Mouse (Mus musculus) limb, embryonic 14.5 days (tissue): ENCODE results near the gene Vmn2r77. TPM values are rescaled to one million over a fixed set of nuclear protein-coding genes. Genes with fewer than 3 reads are reported as not detected.

Experiments
- ATAC-seq: fragments of 200-750 bp; cut with Nextera tagmentation; 2 replicates; pipeline ENCODE4 v1.8.0; 2017; ENCODE audit warnings: low read depth, moderate number of reproducible peaks, moderate TSS enrichment; ENCODE audit not compliant: low FRiP score
- DNase-seq: peaks from one replicate; pipeline ENCODE4 v3.0.0-alpha.2; 2015; ENCODE audit warnings: low spot score
- H3K27ac ChIP-seq: fragments of 300-500 bp; sonication (generic); replicated peaks from 2 replicates; pipeline ENCODE4 v1.5.1; 2014; ENCODE audit warnings: low read depth, mild to moderate bottlenecking, low read length, moderate library complexity, mixed read lengths
- H3K27me3 ChIP-seq: fragments of 300-500 bp; sonication (generic); 2 replicates; pipeline ENCODE4 v1.6.1; 2014; ENCODE audit warnings: low read length, mixed read lengths; ENCODE audit not compliant: control insufficient read depth, insufficient read depth
- H3K36me3 ChIP-seq: fragments of 300-500 bp; sonication (generic); 2 replicates; pipeline ENCODE4 v1.6.1; 2014; ENCODE audit warnings: mild to moderate bottlenecking, low read length, moderate library complexity, mixed read lengths; ENCODE audit not compliant: control insufficient read depth, insufficient read depth
- H3K4me1 ChIP-seq: fragments of 300-500 bp; sonication (generic); 2 replicates; pipeline ENCODE4 v1.6.1; 2014; ENCODE audit warnings: antibody characterized with exemption, low read length, mixed read lengths; ENCODE audit not compliant: control insufficient read depth, insufficient read depth
- H3K4me2 ChIP-seq: fragments of 300-500 bp; sonication (generic); replicated peaks from 2 replicates; pipeline ENCODE4 v1.6.1; 2014; ENCODE audit warnings: low read depth, mild to moderate bottlenecking, low read length, moderate library complexity; ENCODE audit not compliant: severe bottlenecking
- H3K4me3 ChIP-seq: fragments of 300-500 bp; sonication (generic); replicated peaks from 2 replicates; pipeline ENCODE4 v1.5.1; 2014; ENCODE audit warnings: low read length
- H3K9ac ChIP-seq: fragments of 300-500 bp; sonication (generic); 2 replicates; pipeline ENCODE4 v1.6.1; 2014; ENCODE audit warnings: mild to moderate bottlenecking, low read depth, low read length, moderate library complexity; ENCODE audit not compliant: severe bottlenecking
- H3K9me3 ChIP-seq: fragments of 300-500 bp; sonication (generic); 2 replicates; pipeline ENCODE4 v1.6.1; 2016; ENCODE audit warnings: low read length; ENCODE audit not compliant: control insufficient read depth
- POLR2A ChIP-seq: fragments of 200-500 bp; IDR thresholded peaks from 2 replicates; pipeline ENCODE4 v1.8.0; 2012; ENCODE audit warnings: inconsistent platforms, mild to moderate bottlenecking, moderate library complexity, borderline replicate concordance; ENCODE audit not compliant: insufficient read depth, insufficient read length; ENCODE audit errors: extremely low read depth
- WGBS: fragments of 180-500 bp; shearing (Covaris S2); extraction: QIAGEN DNeasy Blood & Tissue Kit; methylation state at CpG from one replicate; pipeline ENCODE4 v1.1.7; 2014; 5-methylcytosine and 5-hydroxymethylcytosine counted together
- polyA plus RNA-seq, 2 experiments: library from polyadenylated mRNA; depleted of rRNA in 1 of 2; stranded (reverse) in 1 of 2; unstranded in 1 of 2; fragments of >200 nt; fragmentation: Nextera tagmentation in 1 of 2; extraction: Ambion mirVana in 1 of 2; gene quantifications; 2 replicates each; pipeline versions ENCODE4 v1.2.1 to v1.2.3; 2012 to 2014

Vmn2r77 gene
- polyA plus RNA-seq, 2 experiments, result not detected

GRCm38 (mm10) chr7:86816466-86816865 is 21.6 kb downstream of the Vmn2r77 start:
- 80% methylated on average over 1 of the region's 1 CpGs for WGBS

More at GRCm38 (mm10) chr7:86816466-86816865, 21.6 kb downstream of the Vmn2r77 start:
- TF ChIP-seq POLR2A, result no peak
- H3K4me1 ChIP-seq, result no peaks in the 10 kb centered on the region
- H3K27me3 ChIP-seq, result no peaks in the 10 kb centered on the region
- H3K9ac ChIP-seq, result no peak overlapping the region
- DNase-seq (no peak), ATAC-seq (no peak)
- no peaks in the 10 kb centered on the region for H3K36me3 ChIP-seq
- H3K27ac ChIP-seq, result no peak overlapping the region
- H3K4me2 ChIP-seq, result no peak overlapping the region
- H3K4me3 ChIP-seq, result no peak overlapping the region
- H3K9me3 ChIP-seq, result no peaks in the 10 kb centered on the region

Other genes with a start within 250 kb of the Vmn2r77 start
- gene Olfr295, start 211.2 kb upstream of the Vmn2r77 start, polyA plus RNA-seq (2012; rRNA removed), result not detected in 2 replicates
- not detected in 2 replicates for gene Olfr295, start 211.2 kb upstream of the Vmn2r77 start, polyA plus RNA-seq (2014; fragmentation: Nextera tagmentation; extraction: Ambion mirVana)
- gene Olfr294, start 178.4 kb upstream of the Vmn2r77 start, polyA plus RNA-seq (2012; rRNA removed), result not detected in 2 replicates
- not detected in 2 replicates for gene Olfr294, start 178.4 kb upstream of the Vmn2r77 start, polyA plus RNA-seq (2014; fragmentation: Nextera tagmentation; extraction: Ambion mirVana)
- gene Olfr293, start 146.0 kb upstream of the Vmn2r77 start, polyA plus RNA-seq (2012; rRNA removed), result not detected in 2 replicates
- not detected in 2 replicates for gene Olfr293, start 146.0 kb upstream of the Vmn2r77 start, polyA plus RNA-seq (2014; fragmentation: Nextera tagmentation; extraction: Ambion mirVana)
- not detected in 2 replicates for gene Olfr292, start 106.7 kb upstream of the Vmn2r77 start, polyA plus RNA-seq (2012; rRNA removed)
- gene Olfr292, start 106.7 kb upstream of the Vmn2r77 start, polyA plus RNA-seq (2014; fragmentation: Nextera tagmentation; extraction: Ambion mirVana), result not detected in 2 replicates
- gene Folh1, start 19.1 kb upstream of the Vmn2r77 start, polyA plus RNA-seq (2012; rRNA removed), result 0.15 and 0.18 TPM in 2 replicates
- gene Folh1, start 19.1 kb upstream of the Vmn2r77 start, polyA plus RNA-seq (2014; fragmentation: Nextera tagmentation; extraction: Ambion mirVana), result 0.14 and 0.18 TPM in 2 replicates
- 0.03 TPM in 1 of 2 replicates, not detected in the other for gene Vmn2r78, start 120.1 kb downstream of the Vmn2r77 start, polyA plus RNA-seq (2012; rRNA removed)
- not detected in 2 replicates for gene Vmn2r78, start 120.1 kb downstream of the Vmn2r77 start, polyA plus RNA-seq (2014; fragmentation: Nextera tagmentation; extraction: Ambion mirVana)
- gene Vmn2r79, start 201.1 kb downstream of the Vmn2r77 start, polyA plus RNA-seq (2012; rRNA removed), result not detected in 2 replicates
- not detected in 2 replicates for gene Vmn2r79, start 201.1 kb downstream of the Vmn2r77 start, polyA plus RNA-seq (2014; fragmentation: Nextera tagmentation; extraction: Ambion mirVana)